ENCODE assay signal across 8 mouse cellular contexts in genomic region chr7:39655287-39655652, GRCm38 (mm10).
A peak's percentile ranks its signal among the peaks of the same experiment; 100 is the strongest.
DNase-seq lines count a peak whose midpoint lies in the region; ATAC-seq and TF ChIP-seq lines count a peak whose summit lies in the region.
"Not testable (repeated sequence)": the region's sequence is repeated elsewhere in the genome, so short reads cannot be mapped to it uniquely, and the experiment has no call there.

No protein-coding gene starts in this region.

- H3K4me2 ChIP-seq in hindbrain, embryonic 12.5 days (replicated peaks) = peak overlapping the region; percentile 62
- H3K4me2 ChIP-seq in liver, embryonic 13.5 days = peak overlapping the region; percentile 59
- peak overlapping the region; percentile 55 for H3K4me2 ChIP-seq in stomach, postnatal 0 days (replicated peaks; ENCODE audit: low read depth)

- not testable (repeated sequence) for TF ChIP-seq EP300 in stomach, postnatal 0 days (optimal IDR thresholded peaks at IDR 0.05)

- peak overlapping the region; percentile 71 for H3K9ac ChIP-seq in hindbrain, embryonic 12.5 days
- not testable (repeated sequence) for H3K9ac ChIP-seq in liver, embryonic 13.5 days
- H3K9ac ChIP-seq in stomach, postnatal 0 days (ENCODE audit: low read length) = 0 out of 2 replicates have a peak overlapping the region, but pooled peaks have one; percentile 31

- H3K27me3 ChIP-seq in hindbrain, embryonic 12.5 days; liver, embryonic 13.5 days; stomach, postnatal 0 days (ENCODE audit: control insufficient read depth, insufficient read depth, low read length): not testable (repeated sequence)

- peak overlapping the region; percentile 84 for H3K27ac ChIP-seq in hindbrain, embryonic 12.5 days
- peak overlapping the region; percentile 68 for H3K27ac ChIP-seq in layer of hippocampus, adult 2 months
- H3K27ac ChIP-seq in liver, embryonic 13.5 days = not testable (repeated sequence)
- H3K27ac ChIP-seq in stomach, postnatal 0 days (replicated peaks) = 0 out of 2 replicates have a peak overlapping the region, but pooled peaks have one; percentile 30

- ATAC-seq in hindbrain, embryonic 12.5 days (ENCODE audit: low FRiP score) = peak; percentile 76
- peak; percentile 34; the same call in 1 of the 2 replicates for ATAC-seq in liver, embryonic 13.5 days (ENCODE audit: low read depth)
- peak; percentile 49; the same call in 1 of the 2 replicates for ATAC-seq in stomach, postnatal 0 days (ENCODE audit: low FRiP score, low TSS enrichment)

- TF ChIP-seq CTCF in layer of hippocampus, adult 2 months (conservative IDR thresholded peaks at IDR 0.05); stomach, postnatal 0 days (IDR thresholded peaks at IDR 0.05; ENCODE audit: low read depth): not testable (repeated sequence)

- H3K9me3 ChIP-seq in hindbrain, embryonic 12.5 days (replicated peaks); liver, embryonic 13.5 days (replicated peaks); stomach, postnatal 0 days (ENCODE audit: control insufficient read depth, low read length): not testable (repeated sequence)

- H3K4me3 ChIP-seq in hindbrain, embryonic 12.5 days = peak overlapping the region; percentile 43
- peak overlapping the region; percentile 49 for H3K4me3 ChIP-seq in layer of hippocampus, adult 2 months
- H3K4me3 ChIP-seq in liver, embryonic 13.5 days (replicated peaks) = peak overlapping the region; percentile 49
- H3K4me3 ChIP-seq in stomach, postnatal 0 days (ENCODE audit: low read depth, low read length) = peak overlapping the region; percentile 38

- H3K4me1 ChIP-seq in hindbrain, embryonic 12.5 days; liver, embryonic 13.5 days (replicated peaks); stomach, postnatal 0 days (replicated peaks; ENCODE audit: control insufficient read depth, insufficient read depth): not testable (repeated sequence)

- H3K36me3 ChIP-seq in hindbrain, embryonic 12.5 days; liver, embryonic 13.5 days; stomach, postnatal 0 days (ENCODE audit: control insufficient read depth, insufficient read depth, low read length): not testable (repeated sequence)

- DNase-seq in Muller cell, postnatal 12 days (ENCODE audit: inconsistent ontology term) = peak; percentile 34
- DNase-seq in cerebellum, postnatal 14 days = peak; percentile 29 to 42
- DNase-seq in gastrocnemius, adult 18-20 months (ENCODE audit: low spot score) = peak; percentile 18
- peak in 1 of 2 experiments; percentile 36 for DNase-seq in layer of hippocampus, adult 2 months (ENCODE audit: low spot score in 2 of 2)
- not testable (repeated sequence) for DNase-seq in liver, embryonic 13.5 days; stomach, postnatal 0 days (ENCODE audit: low spot score)
- DNase-seq in naive thymus-derived CD4-positive, alpha-beta T cell, adult 2 months (ENCODE audit: low read depth) = peak; percentile 68

- WGBS in hindbrain, embryonic 12.5 days = 14% methylated on average over 23 of the region's 23 CpGs
- WGBS in liver, embryonic 13.5 days (ENCODE audit: insufficient replicate concordance) = 22% methylated on average over 22 of the region's 23 CpGs
- WGBS in stomach, postnatal 0 days = 14% methylated on average over 21 of the region's 23 CpGs
